ENCODE assay signal across 8 mouse cellular contexts in the genomic region with DNA sequence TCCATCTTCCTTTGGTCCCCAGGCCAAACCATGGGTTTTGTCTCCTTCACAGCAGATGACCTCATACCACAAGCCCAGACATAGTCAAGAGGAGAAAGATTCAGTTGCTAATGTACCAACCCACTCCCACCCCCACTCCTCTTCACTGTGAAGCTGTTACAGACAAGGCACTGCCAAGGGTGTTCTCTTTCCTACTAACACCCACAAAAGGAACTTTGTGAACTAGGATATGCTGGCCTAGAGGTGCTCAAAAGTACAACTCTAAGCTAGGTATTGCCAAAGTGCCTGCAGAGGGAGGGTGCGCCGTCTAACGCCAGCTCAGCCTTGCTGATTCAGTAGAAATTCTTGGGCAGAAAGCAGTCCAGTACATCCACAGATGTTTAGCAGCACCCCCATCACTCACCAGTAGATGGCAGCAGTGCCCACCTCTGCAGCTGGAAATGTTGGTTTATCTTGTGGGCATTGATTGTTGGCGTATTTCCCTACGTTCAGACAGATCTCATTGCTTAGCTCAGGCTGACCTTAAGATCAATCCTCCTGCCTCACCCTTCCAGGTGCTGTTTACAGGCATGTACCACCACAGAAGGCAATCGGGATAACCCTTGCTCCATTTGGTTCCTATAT. TPM values are rescaled to one million over a fixed set of nuclear protein-coding genes. Genes with fewer than 3 reads are reported as not detected.
A peak's percentile ranks its signal among the peaks of the same experiment; 100 is the strongest.
DNase-seq lines count a peak whose midpoint lies in the region; ATAC-seq lines count a peak whose summit lies in the region.

No protein-coding gene starts in this region.

- no peaks in the 10 kb centered on the region for H3K27me3 ChIP-seq in hindbrain, embryonic 16.5 days (replicated peaks; ENCODE audit: control insufficient read depth, insufficient read depth, low read length)
- peaks cover 20% of the 10 kb centered on the region for H3K27me3 ChIP-seq in megakaryocyte, embryonic 14.5 days (replicated peaks)

- H3K36me3 ChIP-seq in hindbrain, embryonic 16.5 days (ENCODE audit: control insufficient read depth, insufficient read depth, low read length): no peaks in the 10 kb centered on the region
- H3K36me3 ChIP-seq in megakaryocyte, embryonic 14.5 days (replicated peaks; ENCODE audit: low read length): no peaks in the 10 kb centered on the region

- H3K9me3 ChIP-seq in hindbrain, embryonic 16.5 days (ENCODE audit: control insufficient read depth, low read length): no peaks in the 10 kb centered on the region
- H3K9me3 ChIP-seq in megakaryocyte, embryonic 14.5 days: peaks cover 12% of the 10 kb centered on the region

- H3K4me1 ChIP-seq in hindbrain, embryonic 16.5 days (ENCODE audit: control insufficient read depth, insufficient read depth, low read depth, low read length): no peaks in the 10 kb centered on the region
- peaks cover 9% of the 10 kb centered on the region for H3K4me1 ChIP-seq in megakaryocyte, embryonic 14.5 days

- H3K4me2 ChIP-seq in hindbrain, embryonic 16.5 days (ENCODE audit: low read length): no peak overlapping the region

- H3K27ac ChIP-seq in hindbrain, embryonic 16.5 days (ENCODE audit: low read depth, low read length): no peak overlapping the region

- ATAC-seq in hindbrain, embryonic 16.5 days: peak; percentile 82

- no peak overlapping the region for H3K9ac ChIP-seq in hindbrain, embryonic 16.5 days (ENCODE audit: low read depth, low read length)

- no peak overlapping the region for H3K4me3 ChIP-seq in hindbrain, embryonic 16.5 days (ENCODE audit: low read length)
- peak overlapping the region; percentile 44 for H3K4me3 ChIP-seq in megakaryocyte, embryonic 14.5 days (replicated peaks)

- WGBS in hindbrain, embryonic 16.5 days: 29% methylated on average over 6 of the region's 6 CpGs

- DNase-seq in Muller cell, postnatal 12 days (ENCODE audit: inconsistent ontology term): peak; percentile 71
- peak; percentile 34 to 56 for DNase-seq in cerebellum, adult 18-20 months
- peak; percentile 81 for DNase-seq in forelimb bud, embryonic 11.5 days (ENCODE audit: low read depth, low spot score)
- DNase-seq in left cerebral cortex, adult 11 months (ENCODE audit: low spot score): peak; percentile 55
- peak; percentile 72 for DNase-seq in right cerebral cortex, postnatal 14 days
- DNase-seq in urinary bladder, postnatal 36 days (ENCODE audit: low spot score in 2 of 2): peak; percentile 62 to 73

RNA-seq across cellular contexts. Expression of gene Myh11, which starts 54.0 kb away (rescaled TPM):
- polyA plus RNA-seq in hindbrain, embryonic 16.5 days (2015; fragmentation: Nextera tagmentation; extraction: Ambion mirVana): 0.90 and 1.2 TPM in 2 replicates
- polyA plus RNA-seq in megakaryocyte, embryonic 14.5 days (2012; ENCODE audit: insufficient read depth, low replicate concordance): not detected in 2 replicates
